Mouse (Mus musculus): ENCODE results near the gene Smim24.

GRCm38 (mm10) chr10:81432868-81433262 lies 40.0 kb downstream of the Smim24 start:
- no peak for TF ChIP-seq CTCF (IDR thresholded peaks at IDR 0.05; ENCODE audit: low read depth, low read length)
- TF ChIP-seq POLR2A (IDR thresholded peaks at IDR 0.05; ENCODE audit: extremely low read depth, insufficient read depth, low read length): no peak
